ENCODE assay signal across 17 mouse cellular contexts in genomic region chr11:19943753-19944152, GRCm38 (mm10).
"Had no signal": no experiment of that assay in that cellular context is flagged by ENCODE, and none has a peak within 500 bp of the region (broad histone marks: within the 10 kb centered on the region; RNA-seq: fewer than 3 reads in every experiment).

No protein-coding gene starts in this region.

- H3K36me3 ChIP-seq: neural tube, embryonic 15.5 days had no signal

- ATAC-seq: midbrain, embryonic 13.5 days had no signal

- DNase-seq: kidney, adult 18-20 months; kidney, postnatal 14 days; layer of hippocampus, postnatal 36 days; lung, embryonic 14.5 days; lung, postnatal 14 days; retina, postnatal 1 day; right cerebral cortex, postnatal 4 days; spleen, adult 18-20 months; thymus, adult 2 months; thymus, postnatal 25 days had no signal

- H3K4me2 ChIP-seq: liver, embryonic 11.5 days; liver, embryonic 15.5 days; lung, embryonic 14.5 days; midbrain, embryonic 13.5 days; neural tube, embryonic 15.5 days had no signal

- H3K9me3 ChIP-seq: limb, embryonic 10.5 days; liver, embryonic 15.5 days; midbrain, embryonic 13.5 days; neural tube, embryonic 15.5 days had no signal

- H3K27ac ChIP-seq: limb, embryonic 10.5 days; liver, embryonic 15.5 days; macrophage; midbrain, embryonic 13.5 days had no signal

- H3K4me3 ChIP-seq: limb, embryonic 10.5 days; liver, embryonic 15.5 days; midbrain, embryonic 13.5 days; myocyte; neural tube, embryonic 15.5 days had no signal

- H3K27me3 ChIP-seq: liver, embryonic 15.5 days; midbrain, embryonic 13.5 days; neural tube, embryonic 15.5 days had no signal

- H3K9ac ChIP-seq: liver, embryonic 15.5 days; lung, embryonic 14.5 days; midbrain, embryonic 13.5 days; neural tube, embryonic 15.5 days had no signal
